Mouse (Mus musculus) heart, adult 8-10 months (tissue): ENCODE measurements at regions not wholly inside any gene's neighbourhood (a gene's known extent, or its start where the extent isn't known, plus 50 kb on each side); places are given as distances from the start of the nearest gene placed in this dataset.

ENCODE experiments used
- DNase-seq: peaks from one replicate; pipeline ENCODE4 v3.0.0; 2022; ENCODE audit warnings: low spot score

DNA sequence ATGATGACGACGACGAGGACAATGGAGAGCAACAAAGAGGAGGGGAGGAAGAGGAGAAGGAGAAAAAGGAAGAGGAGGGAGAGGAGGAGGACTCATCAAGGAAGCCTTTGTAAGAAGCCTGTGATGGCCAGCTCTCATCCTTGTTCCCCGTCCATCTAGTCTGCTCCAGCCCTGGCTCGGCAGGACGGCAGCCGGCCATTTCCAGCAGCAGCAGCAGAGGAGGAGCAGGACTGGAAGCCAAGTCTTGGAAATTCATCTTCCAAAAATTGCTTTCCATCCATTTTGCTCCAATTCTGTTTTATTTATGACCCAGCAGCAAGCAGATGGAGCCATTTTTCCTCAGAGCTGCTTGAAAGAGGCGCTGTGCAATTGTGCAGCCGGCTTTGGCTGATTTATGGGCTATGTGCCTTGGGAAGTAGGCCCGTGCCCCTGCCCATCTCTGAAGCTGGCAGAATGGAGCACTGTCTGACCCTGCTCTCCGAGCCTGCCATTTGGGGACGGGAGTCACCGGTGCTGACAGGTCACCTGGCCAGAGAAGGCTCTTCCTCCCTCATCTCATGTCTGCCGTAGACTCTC, 231.2 kb upstream of the N4bp1 start:
- no peak for DNase-seq

GRCm38 (mm10) chr8:87112355-87112754, 227.3 kb upstream of the N4bp1 start:
- DNase-seq = no peak

DNA sequence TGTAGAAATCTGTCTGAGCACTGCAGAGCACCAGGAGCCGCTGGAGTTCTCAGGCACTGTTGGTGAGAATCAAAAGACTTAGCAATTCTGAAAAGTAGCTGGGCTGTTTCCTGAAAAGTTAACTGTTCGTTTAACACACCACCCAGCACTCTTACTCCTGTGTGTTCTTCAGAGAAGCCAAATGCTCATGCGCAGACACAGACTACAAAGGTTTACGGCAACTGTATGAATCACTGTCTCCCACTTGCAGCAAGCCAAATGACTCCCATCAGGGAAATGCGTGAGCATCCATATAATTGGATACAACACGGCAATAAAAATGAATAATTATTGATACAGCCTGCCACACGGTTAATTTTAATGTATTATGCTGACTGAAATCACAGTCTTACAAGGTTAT, 220.0 kb upstream of the N4bp1 start:
- no peak for DNase-seq

DNA sequence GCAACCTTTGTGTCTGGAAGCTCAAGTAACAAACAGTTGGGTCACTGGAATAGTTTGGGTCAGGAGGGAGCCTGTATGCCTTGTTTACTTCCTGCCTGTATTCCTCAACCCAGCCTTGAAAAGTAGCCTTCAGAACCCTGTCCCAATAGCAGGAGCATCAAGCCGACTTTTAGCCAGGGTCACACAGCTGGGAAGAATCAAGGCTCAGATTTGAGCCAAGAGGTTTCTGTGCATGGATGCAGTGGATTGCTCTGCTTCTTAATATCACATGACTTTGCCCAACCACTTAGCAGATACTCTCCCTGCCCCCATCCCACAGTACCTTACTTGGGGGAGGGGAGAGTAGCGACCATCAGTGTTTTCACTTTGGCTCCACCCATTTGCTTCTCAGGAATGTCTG, 210.2 kb upstream of the N4bp1 start:
- peak; percentile 11 for DNase-seq

GRCm38 (mm10) chr8:87094685-87095084, 209.6 kb upstream of the N4bp1 start:
- peak; percentile 19 for DNase-seq

GRCm38 (mm10) chr8:87093716-87094115, 208.7 kb upstream of the N4bp1 start:
- DNase-seq = no peak

DNA sequence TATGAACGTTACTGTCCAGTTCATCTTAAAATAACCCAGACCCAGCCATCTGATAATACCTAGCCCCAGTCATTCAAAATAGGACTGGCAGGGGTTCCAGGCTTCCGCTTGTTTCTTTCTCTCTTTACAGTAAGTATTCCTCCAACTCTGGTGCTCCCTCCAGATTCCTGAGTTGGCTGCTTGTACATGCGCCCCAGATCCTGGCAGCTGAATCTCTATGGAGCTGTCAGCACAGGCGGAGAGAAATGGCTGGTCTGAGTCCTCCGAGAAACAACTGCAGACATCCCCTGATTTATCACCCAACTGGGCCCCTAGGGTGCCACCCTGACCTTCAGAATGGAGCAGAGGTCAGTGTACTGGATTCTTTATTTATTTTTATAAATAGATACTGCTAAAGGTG, 208.0 kb upstream of the N4bp1 start:
- no peak for DNase-seq

DNA sequence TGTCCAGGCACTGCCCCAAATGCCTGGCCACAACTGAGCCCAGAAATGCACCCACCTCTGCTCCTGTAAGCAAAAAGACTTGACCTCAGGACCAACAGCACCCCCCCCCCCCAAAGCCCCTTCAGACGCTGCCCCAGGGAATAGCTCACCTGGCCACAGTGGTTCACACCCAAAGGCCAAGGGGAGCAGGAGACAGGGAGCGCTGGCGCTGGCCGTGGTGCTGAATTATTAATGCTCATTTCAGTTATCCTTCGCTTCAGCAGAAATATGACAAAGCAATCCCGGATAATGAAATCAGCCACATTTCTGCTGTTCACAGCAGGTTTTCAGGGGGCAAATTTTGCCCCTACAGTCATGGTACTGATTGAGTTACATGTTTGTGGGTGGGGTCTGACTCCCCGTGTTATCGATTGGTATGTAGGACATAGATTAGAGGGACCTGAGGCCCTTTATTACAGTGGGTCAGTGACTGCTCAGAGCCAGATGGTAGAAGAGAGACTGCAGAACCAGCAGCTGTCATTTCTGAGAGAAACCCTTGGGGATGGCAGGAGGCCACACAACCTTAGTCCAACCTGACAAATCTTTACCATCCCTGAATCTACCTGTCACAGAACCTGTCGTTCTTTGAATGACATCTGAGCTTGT, 202.5 kb upstream of the N4bp1 start:
- DNase-seq = no peak

DNA sequence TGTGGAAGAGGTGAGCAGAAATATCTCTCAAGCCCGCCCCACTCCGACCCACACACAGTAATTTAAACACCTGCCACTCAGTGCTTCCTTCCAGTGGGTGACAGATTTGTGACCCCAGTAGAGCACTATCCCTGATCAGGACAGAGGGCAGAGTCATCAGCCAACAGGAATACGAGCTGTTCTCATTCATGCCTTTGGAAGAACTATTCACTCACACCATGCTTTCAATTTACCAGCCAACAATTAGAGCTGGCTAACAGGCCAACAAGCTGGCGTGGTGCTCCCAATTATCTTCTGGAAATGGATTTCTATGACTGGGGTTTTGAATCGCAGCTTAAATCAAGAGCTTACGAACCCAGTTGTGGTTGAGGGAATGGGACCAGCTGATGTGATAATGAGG, 193.2 kb upstream of the N4bp1 start:
- no peak for DNase-seq

DNA sequence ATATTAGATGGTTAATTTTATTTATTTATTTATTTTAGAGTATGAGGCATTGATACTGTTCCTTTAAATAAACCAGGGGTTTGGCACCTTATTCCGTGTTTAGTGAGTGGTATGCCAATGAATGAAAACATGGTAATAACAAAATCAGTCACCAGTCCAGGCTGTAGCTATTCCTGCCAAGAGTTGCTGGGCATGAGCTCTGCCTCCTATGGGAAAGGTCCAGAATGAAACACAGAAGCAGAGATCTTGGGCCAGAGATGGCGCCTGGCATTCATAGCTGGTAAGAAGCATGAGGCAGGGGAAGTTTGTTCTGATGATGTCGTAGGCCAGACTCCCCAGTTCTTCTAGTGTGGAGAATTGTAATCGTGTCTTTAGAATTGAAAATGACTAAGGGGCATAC, 190.9 kb upstream of the N4bp1 start:
- DNase-seq = no peak

GRCm38 (mm10) chr8:87071224-87071623, 186.2 kb upstream of the N4bp1 start:
- DNase-seq = no peak

DNA sequence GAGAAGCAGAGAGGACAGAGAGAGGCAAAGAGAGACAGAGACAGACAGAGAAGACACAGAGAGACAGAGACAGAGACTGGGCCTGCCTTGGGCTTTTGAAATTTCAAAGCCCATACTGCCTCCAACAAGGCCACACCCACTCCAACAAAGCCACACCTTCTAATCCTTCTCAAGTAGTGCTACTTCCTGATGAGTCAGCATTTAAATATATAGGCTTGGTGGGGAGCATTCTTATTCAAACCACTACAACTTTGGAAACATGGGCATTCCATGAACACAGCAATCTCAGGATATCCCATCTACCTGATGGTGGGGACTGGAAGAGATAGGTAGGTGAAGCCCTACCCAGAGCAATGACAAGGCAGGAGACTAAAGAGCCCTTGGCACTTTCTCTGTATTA, 182.0 kb upstream of the N4bp1 start:
- no peak for DNase-seq

GRCm38 (mm10) chr8:87064768-87065167, 179.7 kb upstream of the N4bp1 start:
- DNase-seq = no peak

DNA sequence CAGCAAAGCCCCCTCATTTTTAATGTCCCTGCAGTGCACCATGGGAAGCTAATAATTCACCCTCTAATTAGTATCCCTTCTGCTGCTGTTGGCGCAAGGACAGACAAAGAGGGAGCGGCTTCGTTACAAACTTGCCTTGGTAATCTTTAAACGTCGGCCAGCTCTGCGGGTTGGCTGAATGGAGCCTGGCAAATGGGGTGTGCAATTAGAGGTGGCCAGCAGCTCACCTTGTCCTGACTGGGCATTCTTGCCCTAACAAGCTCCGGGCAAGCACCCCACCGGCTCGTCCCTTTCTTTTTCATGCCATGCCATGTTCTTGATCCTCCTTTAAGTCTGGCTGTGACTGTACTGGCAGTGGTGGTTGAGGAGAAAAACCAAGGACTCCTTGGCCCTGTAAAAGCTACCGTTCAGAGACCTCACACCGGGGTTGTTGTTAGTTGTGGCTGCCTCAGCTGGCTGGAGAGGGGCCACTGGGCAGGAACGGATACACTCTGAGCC, 179.2 kb upstream of the N4bp1 start:
- DNase-seq = no peak

GRCm38 (mm10) chr8:87063588-87063987, 178.5 kb upstream of the N4bp1 start:
- no peak for DNase-seq

DNA sequence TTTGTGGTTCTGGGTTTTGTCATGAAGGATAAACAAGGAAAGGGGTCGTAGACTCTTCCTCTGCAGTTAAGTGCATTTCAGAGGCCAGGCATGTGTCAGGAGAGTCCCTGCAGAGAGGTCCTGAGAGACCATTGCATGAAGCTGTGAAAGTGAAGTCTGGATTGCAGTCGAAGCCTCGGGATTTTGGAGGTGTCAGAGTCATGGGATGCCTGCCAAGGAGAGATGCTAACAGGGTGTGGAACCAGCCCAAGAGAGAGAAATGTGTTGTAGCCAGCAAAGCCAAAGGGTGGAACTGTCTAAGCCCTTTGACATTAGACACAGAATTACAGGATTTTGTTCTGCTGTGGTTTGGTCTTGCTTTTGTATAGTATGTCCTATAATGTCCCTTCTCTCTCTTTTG, 164.7 kb upstream of the N4bp1 start:
- no peak for DNase-seq

GRCm38 (mm10) chr8:87049196-87049595, 164.1 kb upstream of the N4bp1 start:
- no peak for DNase-seq

DNA sequence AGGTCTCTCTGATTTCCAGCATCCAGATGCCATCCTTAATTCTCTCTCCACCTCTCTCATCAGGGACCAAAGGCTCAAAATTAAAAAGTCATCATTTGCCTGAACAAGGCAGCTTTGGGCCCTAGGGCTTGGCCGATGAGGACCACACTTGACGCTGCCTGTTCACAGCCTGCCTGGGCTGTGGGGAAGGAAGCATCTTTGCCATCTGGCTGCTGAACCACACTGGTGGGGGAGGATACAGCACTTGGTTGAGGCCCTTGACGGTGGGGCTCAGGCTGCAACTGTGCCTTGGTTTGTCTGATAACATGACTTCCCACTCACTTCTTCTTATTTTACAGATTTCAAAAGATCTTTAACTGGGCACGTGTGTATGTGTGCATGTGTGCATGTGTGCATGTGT, 161.5 kb upstream of the N4bp1 start:
- DNase-seq = no peak

DNA sequence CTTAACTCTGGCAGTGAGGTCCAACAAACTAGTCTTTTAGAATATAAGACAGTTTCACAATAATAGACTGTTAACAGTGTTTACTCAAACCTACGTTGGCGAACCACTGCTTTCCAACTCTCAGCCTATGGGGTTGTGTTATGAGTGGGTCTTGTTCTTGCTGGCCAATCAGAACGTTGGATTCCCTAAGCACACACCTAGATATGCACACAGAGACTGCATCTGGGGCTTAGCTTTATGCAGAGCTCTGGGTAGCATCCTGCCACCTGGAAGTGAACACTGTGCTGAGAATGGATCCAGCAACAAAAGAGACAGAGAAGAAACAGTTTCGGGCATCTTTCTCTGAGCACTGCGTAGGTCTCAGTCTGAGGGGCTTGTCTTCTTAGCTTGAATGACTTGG, 158.0 kb upstream of the N4bp1 start:
- no peak for DNase-seq

DNA sequence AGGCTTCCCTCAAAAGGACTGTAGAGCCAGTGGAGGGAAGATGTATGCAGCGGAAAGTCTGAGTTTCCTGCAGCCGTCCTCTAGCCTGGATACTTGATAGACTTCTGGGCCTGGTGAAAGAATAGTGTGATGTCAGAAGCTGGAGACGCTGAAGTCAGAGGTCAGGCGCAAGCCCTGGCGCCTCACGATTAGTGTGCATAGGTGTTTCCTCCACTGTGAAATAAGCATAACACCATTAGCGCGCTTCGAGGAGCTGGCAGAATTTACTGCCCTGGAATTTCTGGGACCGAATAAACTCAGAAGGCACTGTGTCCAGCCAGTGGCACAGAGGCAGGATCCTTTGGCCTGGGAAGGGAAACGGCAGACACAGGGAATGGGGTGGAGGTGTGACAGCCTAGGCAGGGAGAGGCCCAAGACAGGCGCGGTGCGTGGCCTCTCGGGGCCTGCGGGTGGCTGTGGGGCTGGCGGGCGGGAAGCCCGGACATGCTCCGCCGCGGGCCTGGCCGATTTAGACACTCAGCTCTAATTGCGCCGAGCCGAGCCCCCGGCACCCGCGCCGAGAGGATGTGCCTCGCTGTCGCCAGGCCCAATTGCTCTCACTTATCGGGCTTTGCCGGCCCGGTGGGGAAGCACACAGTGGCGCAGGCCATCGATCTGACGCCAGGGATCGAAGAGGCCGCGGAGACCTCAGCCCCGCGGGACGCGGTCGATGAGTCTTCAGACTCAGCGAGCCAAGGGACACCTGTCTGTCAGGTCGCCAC, 152.7 kb upstream of the N4bp1 start:
- DNase-seq = no peak

- no peak for DNase-seq
These were observed 150.9 kb upstream of the N4bp1 start for GRCm38 (mm10) chr8:87035996-87036395.

- DNase-seq = no peak
These were observed 143.1 kb upstream of the N4bp1 start for GRCm38 (mm10) chr8:87028171-87028570.

- peak; percentile 23 for DNase-seq
These were observed 140.9 kb upstream of the N4bp1 start for GRCm38 (mm10) chr8:87025946-87026345.
